Mouse (Mus musculus): ENCODE data around the gene Gm9913. TPM values are rescaled to one million over a fixed set of nuclear protein-coding genes. Genes with fewer than 3 reads are reported as not detected.

Gm9913 gene
- not detected in 2 replicates for polyA plus RNA-seq (2012)

DNA sequence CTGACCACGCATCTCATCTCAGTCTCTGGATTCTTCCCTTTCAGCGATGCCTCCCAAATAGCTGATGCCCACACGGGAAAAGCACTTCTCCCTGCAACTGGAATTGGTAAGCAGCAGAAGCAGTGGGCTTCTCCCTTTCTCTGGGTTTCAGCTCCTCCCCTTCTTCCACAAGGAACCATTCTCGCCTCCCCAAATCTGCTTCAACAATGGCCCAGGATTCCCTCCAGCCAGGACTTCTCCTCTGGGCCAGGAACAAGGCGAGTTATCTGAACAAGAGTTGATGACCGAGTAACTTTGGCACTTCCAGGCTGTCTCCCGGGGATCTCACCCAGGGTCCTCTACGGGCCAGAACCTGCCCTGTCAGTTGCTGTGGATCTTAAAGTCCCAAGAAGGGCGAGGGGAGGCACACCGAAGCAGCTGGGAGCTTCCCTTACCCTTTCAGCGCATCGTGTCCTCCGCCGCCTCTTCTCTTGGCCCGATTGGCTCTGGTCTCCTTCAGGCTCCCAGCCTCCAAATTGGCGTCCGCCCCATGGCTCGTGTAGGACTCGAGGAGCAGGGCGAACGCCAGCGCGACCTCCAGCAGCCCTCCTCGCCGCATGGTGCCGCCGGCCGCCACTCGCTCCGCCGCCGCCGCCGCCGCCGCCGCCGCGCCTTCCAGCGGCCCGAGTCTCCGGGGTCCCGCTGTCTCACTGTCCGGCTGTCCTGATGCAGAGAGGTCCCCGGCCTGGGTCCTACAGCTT, at the start of gene Gm9913:
Gene Gm9913, plus strand, starts transcription at position 84 of the 740 bp plus-strand sequence.
- Histone ChIP-seq H3K4me1 (ENCODE audit: control insufficient read depth) (no peaks in the 10 kb centered on the region), H3K9me3 (ENCODE audit: control insufficient read depth, low read length) (peaks cover 4% of the 10 kb centered on the region; the same call in 1 of the 2 replicates), H3K36me3 (ENCODE audit: control insufficient read depth) (no peaks in the 10 kb centered on the region), H3K4me3 (replicated peaks) (peak within 1 kb of the TSS; percentile 24), H3K27me3 (ENCODE audit: control insufficient read depth) (peaks cover 54% of the 10 kb centered on the region)
- no peak for TF ChIP-seq TAL1 (IDR thresholded peaks at IDR 0.05; ENCODE audit: low read length)
- TF ChIP-seq GATA1 (IDR thresholded peaks at IDR 0.05; ENCODE audit: low read length), result no peak

DNA sequence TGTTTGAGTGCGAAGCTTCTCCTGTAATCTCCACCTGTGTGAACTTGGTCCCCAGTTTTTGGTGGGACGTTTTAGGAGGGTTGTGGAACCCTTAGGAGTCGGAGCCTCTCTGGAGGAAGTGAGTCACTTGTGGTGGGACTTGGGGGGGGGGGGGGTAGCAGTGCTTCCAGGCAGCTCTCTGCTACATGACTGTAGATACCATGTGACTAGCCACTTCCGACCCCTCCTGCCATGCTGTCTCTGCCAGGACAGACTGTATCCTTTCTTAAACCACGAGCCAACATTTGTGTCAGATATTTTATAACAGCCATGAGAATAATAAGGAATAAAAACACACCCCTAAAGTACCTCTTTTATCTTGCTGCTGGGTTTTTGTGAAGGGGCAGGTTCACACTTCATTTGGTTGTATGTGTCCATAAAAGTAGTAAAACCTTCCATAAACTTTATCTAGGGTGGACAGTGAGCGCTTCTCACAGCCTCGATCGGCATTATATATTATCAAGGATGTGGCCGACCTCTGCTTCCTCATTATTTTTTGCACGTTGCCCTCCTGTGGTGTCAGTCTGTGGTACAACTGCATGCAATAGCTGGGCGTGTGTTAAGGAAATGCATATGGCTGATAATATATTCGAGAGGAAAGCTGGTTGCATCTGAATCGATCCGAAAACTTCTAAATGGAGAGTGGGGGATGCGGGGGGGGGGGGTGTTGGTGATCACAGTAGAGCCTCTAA, 48.7 kb upstream of the Gm9913 start:
- H3K4me3 ChIP-seq (replicated peaks), result no peak overlapping the region
- H3K27me3 ChIP-seq (ENCODE audit: control insufficient read depth), result no peaks in the 10 kb centered on the region
- H3K9me3 ChIP-seq (ENCODE audit: control insufficient read depth, low read length), result no peaks in the 10 kb centered on the region
- no peaks in the 10 kb centered on the region for H3K4me1 ChIP-seq (ENCODE audit: control insufficient read depth)
- TF ChIP-seq GATA1 (IDR thresholded peaks at IDR 0.05; ENCODE audit: low read length), result no peak
- no peak for TF ChIP-seq TAL1 (IDR thresholded peaks at IDR 0.05; ENCODE audit: low read length)
- no peaks in the 10 kb centered on the region for H3K36me3 ChIP-seq (ENCODE audit: control insufficient read depth)

DNA sequence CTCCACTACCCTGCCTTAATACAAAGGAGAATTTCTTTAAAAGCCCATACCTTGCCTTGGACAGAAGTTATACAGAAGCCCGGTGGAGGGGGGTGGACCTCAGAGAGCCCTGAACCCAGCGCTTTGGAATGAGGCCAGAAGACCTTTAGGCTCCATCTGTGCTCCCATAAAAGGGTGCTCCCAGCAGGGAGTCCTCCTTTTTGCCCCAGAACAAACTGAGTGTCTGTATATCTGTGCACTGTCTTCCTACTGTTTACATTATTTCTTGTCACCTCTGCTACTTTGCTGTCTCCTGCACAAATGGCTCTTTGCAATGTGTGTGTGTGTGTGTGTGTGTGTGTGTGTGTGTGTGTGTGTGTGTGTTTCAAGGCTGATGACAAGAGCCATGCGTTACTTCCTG, 45.8 kb upstream of the Gm9913 start:
- no peaks in the 10 kb centered on the region for H3K4me1 ChIP-seq (ENCODE audit: control insufficient read depth)

DNA sequence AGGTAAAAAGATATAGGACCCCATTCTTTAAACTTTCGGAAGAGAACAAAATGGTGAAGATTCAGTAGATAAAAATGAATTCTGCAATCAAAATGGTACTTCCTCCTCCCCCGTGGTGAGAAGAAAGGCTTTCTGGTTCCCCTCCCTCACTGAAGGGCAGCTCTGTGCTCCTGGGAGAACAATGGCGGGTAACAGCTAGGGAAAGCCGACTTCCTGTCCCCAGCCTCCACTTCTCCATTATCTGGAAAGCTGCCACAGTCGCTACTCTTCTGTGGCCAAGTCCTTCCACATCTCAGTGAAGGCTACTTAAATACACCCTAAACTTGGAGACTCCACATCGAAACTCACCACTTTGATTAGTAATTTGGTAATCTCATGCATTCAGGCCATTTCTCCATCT, 40.9 kb upstream of the Gm9913 start:
- Histone ChIP-seq H3K27me3 (ENCODE audit: control insufficient read depth) (no peaks in the 10 kb centered on the region), H3K36me3 (ENCODE audit: control insufficient read depth) (no peaks in the 10 kb centered on the region), H3K9me3 (ENCODE audit: control insufficient read depth, low read length) (no peaks in the 10 kb centered on the region), H3K4me1 (ENCODE audit: control insufficient read depth) (no peaks in the 10 kb centered on the region), H3K4me3 (replicated peaks) (no peak overlapping the region)
- no peak for TF ChIP-seq TAL1 (IDR thresholded peaks at IDR 0.05; ENCODE audit: low read length)

More for the DNA sequence above, 45.8 kb upstream of the Gm9913 start:
- Histone ChIP-seq H3K27me3 (ENCODE audit: control insufficient read depth) (no peaks in the 10 kb centered on the region), H3K4me3 (replicated peaks) (no peak overlapping the region), H3K36me3 (ENCODE audit: control insufficient read depth) (no peaks in the 10 kb centered on the region), H3K9me3 (ENCODE audit: control insufficient read depth, low read length) (no peaks in the 10 kb centered on the region)
- no peak for TF ChIP-seq TAL1 (IDR thresholded peaks at IDR 0.05; ENCODE audit: low read length)
- no peak for TF ChIP-seq GATA1 (IDR thresholded peaks at IDR 0.05; ENCODE audit: low read length)

DNA sequence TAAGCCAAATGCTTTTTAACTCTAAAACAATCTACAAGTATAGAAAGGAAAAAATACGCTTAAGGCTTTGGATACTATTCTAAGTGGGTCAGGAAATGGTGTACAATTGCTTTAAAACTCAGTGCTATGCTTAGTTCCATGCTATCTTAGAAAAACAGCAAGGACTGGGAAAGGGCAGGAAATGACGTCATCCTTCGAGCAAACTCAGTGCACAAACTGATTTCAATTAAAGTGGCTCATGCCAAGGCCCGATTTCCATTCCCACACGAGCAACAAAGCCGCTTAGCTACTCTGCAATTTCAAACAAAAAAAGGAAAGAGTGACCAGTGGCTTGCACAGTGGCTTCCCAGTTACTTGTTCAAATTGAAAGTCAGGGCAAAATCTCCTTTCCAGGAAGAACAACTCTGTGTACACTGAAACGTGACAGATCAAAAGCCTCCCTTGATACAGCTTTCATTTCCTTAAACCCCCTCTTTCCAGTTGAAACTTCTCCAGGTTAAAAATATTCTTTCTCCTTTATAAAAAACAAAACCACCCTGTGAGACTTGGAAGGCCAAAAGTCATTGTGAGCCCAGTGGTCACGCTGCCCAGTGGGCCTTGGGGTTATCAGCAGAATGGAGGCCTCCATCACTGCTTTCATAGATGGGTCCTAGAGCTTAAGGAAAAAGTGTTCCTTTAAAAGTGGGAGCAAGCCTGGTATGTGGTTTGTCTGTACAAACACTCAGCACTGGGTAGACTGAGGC, 34.2 kb upstream of the Gm9913 start:
- no peak overlapping the region for H3K4me3 ChIP-seq (replicated peaks)
- H3K4me1 ChIP-seq (ENCODE audit: control insufficient read depth), result no peaks in the 10 kb centered on the region
- no peaks in the 10 kb centered on the region for H3K9me3 ChIP-seq (ENCODE audit: control insufficient read depth, low read length)
- no peaks in the 10 kb centered on the region for H3K36me3 ChIP-seq (ENCODE audit: control insufficient read depth)
- TF ChIP-seq GATA1 (IDR thresholded peaks at IDR 0.05; ENCODE audit: low read length) (no peak), TAL1 (IDR thresholded peaks at IDR 0.05; ENCODE audit: low read length) (no peak)
- no peaks in the 10 kb centered on the region for H3K27me3 ChIP-seq (ENCODE audit: control insufficient read depth)

DNA sequence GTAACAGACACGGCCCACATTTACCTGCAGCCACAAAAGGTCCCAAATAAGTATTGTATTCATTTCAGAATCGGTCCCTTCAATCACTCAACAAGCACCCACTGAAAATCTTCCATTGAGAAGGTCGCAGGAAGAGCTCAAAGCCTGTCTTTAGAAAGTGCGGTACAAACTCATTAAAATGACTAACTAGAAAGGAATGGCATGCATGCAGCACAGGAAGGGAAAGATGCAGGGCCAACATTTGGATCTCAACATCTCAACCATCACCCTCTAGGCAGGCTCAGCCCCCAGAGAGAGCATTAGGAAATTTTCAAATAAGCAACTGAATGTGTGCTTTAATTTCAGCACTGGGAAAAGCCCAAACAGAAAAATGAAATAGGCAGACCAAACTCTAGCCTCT, 33.2 kb upstream of the Gm9913 start:
- Histone ChIP-seq H3K4me3 (replicated peaks) (no peak overlapping the region), H3K36me3 (ENCODE audit: control insufficient read depth) (no peaks in the 10 kb centered on the region), H3K9me3 (ENCODE audit: control insufficient read depth, low read length) (no peaks in the 10 kb centered on the region), H3K4me1 (ENCODE audit: control insufficient read depth) (no peaks in the 10 kb centered on the region), H3K27me3 (ENCODE audit: control insufficient read depth) (no peaks in the 10 kb centered on the region)
- no peak for TF ChIP-seq TAL1 (IDR thresholded peaks at IDR 0.05; ENCODE audit: low read length)
- TF ChIP-seq GATA1 (IDR thresholded peaks at IDR 0.05; ENCODE audit: low read length), result no peak

DNA sequence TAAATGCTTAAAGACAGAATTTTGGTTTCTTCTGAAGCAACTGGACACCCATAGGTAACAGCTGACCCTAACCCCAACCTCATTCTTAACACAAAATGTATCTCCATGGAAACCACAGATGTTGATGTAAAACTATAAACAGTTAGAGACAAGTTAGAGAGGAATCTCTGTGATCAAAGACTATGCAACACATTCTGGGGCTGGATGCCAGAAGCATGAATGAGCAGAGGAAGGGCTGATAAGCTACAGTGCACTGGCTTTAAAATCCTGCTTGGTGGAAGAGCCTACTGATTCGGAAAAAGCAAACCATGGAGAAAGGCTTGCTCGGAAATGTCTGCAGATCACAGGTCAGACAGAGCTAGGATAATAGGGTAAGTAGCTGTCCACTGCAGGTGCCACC, 31.7 kb upstream of the Gm9913 start:
- no peak overlapping the region for H3K4me3 ChIP-seq (replicated peaks)
- TF ChIP-seq GATA1 (IDR thresholded peaks at IDR 0.05; ENCODE audit: low read length), result no peak
- no peak for TF ChIP-seq TAL1 (IDR thresholded peaks at IDR 0.05; ENCODE audit: low read length)
- no peaks in the 10 kb centered on the region for H3K27me3 ChIP-seq (ENCODE audit: control insufficient read depth)
- no peaks in the 10 kb centered on the region for H3K9me3 ChIP-seq (ENCODE audit: control insufficient read depth, low read length)
- no peaks in the 10 kb centered on the region for H3K36me3 ChIP-seq (ENCODE audit: control insufficient read depth)
- no peaks in the 10 kb centered on the region for H3K4me1 ChIP-seq (ENCODE audit: control insufficient read depth)

DNA sequence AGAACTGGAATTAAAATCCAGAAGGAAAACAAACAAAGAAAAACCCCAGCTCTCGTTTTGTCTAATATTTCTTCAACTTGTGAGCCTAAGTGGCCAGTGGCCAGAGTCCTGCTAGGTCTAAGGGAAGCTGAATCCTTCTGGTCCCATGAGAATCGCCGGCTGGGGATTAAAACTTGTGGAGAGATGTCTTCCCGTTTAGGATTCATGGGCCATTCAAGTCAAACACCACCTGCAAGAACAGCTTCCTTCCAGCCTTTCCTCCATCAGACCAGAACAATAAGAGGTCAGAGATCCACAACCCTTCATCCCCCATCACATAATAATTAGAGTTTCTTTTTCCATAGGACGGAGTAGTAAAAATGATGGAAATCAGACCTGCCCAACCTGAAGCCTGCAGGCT, 30.2 kb upstream of the Gm9913 start:
- no peak for TF ChIP-seq TAL1 (IDR thresholded peaks at IDR 0.05; ENCODE audit: low read length)
- no peak for TF ChIP-seq GATA1 (IDR thresholded peaks at IDR 0.05; ENCODE audit: low read length)

DNA sequence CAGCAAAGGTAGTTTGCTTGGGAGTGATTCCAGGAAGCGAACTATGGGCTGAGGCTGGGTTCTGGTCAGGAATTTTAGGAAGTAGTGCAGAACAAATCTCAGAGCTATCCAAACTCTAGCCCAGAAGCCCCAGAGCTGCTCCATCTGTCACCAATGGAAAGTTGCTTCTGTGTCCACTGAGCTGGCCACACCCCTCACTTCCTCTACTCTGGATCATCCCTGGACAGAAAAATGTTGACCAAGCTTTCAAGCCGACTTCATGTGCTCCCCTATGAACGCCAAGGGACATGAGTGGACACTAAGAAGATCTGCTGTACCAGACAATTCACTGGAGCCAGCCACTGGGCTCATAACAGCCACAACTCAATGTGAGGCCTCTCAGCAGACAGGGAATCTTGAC, 28.7 kb upstream of the Gm9913 start:
- Histone ChIP-seq H3K4me1 (ENCODE audit: control insufficient read depth) (no peaks in the 10 kb centered on the region), H3K9me3 (ENCODE audit: control insufficient read depth, low read length) (no peaks in the 10 kb centered on the region), H3K27me3 (ENCODE audit: control insufficient read depth) (no peaks in the 10 kb centered on the region), H3K4me3 (replicated peaks) (no peak overlapping the region), H3K36me3 (ENCODE audit: control insufficient read depth) (no peaks in the 10 kb centered on the region)
- no peak for TF ChIP-seq TAL1 (IDR thresholded peaks at IDR 0.05; ENCODE audit: low read length)
- TF ChIP-seq GATA1 (IDR thresholded peaks at IDR 0.05; ENCODE audit: low read length), result no peak

More for the DNA sequence above, 30.2 kb upstream of the Gm9913 start:
- Histone ChIP-seq H3K27me3 (ENCODE audit: control insufficient read depth) (no peaks in the 10 kb centered on the region), H3K36me3 (ENCODE audit: control insufficient read depth) (no peaks in the 10 kb centered on the region), H3K4me1 (ENCODE audit: control insufficient read depth) (no peaks in the 10 kb centered on the region), H3K4me3 (replicated peaks) (no peak overlapping the region), H3K9me3 (ENCODE audit: control insufficient read depth, low read length) (no peaks in the 10 kb centered on the region)
